Mouse (Mus musculus) CD4-positive helper T cell, adult 2 months (primary cell): ENCODE data around the gene C2cd6.

Experiments used
- DNase-seq: peaks from one replicate; pipeline ENCODE4 v3.0.0-alpha.2; 2012; ENCODE audit warnings: low read depth, missing footprints, low spot score

C2cd6 gene

GRCm38 (mm10) chr1:59094705-59095104 is at the start of gene C2cd6:
C2cd6 (minus strand) TSS chr1:59094900.
- DNase-seq = no peak

DNA sequence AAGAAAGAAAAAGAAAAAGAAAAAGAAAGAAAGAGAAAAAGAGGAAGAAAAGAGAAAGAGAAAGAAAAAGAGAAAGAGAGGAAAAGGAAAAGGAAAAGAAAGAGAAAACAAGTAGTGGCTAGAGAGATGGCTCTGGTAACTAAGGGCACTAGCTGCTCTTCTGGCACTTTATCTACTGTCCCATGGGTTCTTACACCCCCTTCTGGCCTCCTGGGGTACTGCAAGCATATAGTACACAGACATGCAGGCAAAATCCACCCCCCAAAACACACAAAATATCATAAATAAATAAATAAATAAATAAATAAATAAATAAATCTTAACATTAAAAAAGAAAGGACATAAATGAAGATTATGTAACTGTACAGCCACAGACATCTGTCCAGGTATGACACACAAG is 48.1 kb upstream of the C2cd6 start:
- peak; percentile 69 for DNase-seq

- DNase-seq = no peak
Measured at GRCm38 (mm10) chr1:59134419-59134818, 39.7 kb upstream of the C2cd6 start.

- DNase-seq = no peak
Measured at GRCm38 (mm10) chr1:59128879-59129278, 34.2 kb upstream of the C2cd6 start.

GRCm38 (mm10) chr1:59125558-59125957 is 30.9 kb upstream of the C2cd6 start:
- no peak for DNase-seq

GRCm38 (mm10) chr1:59119720-59120457 is 25.2 kb upstream of the C2cd6 start, which contains the start of gene Tmem237:
Tmem237 (minus strand) TSS chr1:59120408.
- peak; percentile 89 for DNase-seq

DNA sequence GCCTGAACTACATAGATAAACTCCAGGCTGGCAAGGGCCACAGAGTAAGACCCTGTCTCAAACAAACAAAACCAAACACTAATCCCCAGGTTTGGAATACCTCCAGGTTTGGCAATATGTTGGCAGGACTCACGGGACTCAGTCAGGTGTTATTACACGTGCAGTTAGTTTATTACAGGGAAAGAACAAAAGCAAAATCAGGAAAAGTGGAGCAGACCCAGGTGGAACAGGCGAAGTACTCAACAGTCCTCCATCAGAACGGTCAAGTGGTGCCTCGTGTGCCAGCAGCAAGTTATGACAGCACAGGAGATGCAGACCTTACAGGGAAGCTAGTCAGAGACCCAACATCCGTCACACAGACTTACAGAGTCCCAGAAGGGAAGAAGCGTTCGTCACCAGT is 15.8 kb upstream of the C2cd6 start:
- no peak for DNase-seq

- no peak for DNase-seq
Measured at GRCm38 (mm10) chr1:59102071-59102470, 7.4 kb upstream of the C2cd6 start.

GRCm38 (mm10) chr1:59101020-59101419 is 6.3 kb upstream of the C2cd6 start:
- no peak for DNase-seq

DNA sequence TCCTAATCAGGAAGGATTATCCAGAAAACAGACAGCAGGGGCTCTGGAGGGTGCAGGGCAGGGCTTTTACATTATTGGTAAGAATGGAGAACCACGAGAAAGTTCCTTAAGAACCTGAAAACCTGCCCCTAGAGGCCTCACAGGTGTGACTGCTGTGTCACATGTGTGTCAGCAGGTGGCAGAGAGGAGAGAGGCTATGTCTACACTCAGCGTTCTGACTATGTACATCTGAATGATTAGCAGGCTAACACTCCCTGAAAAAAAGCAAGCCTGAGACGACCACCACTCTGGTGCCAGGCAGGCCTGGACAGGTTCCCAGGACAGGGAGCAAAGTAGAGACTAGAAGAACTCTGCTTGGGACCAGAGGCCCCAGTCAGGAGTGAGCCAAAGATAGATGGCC is 23.8 kb downstream of the C2cd6 start:
- peak; percentile 34 for DNase-seq

GRCm38 (mm10) chr1:59067976-59068375 is 26.7 kb downstream of the C2cd6 start:
- peak; percentile 4 for DNase-seq

- no peak for DNase-seq
Measured at GRCm38 (mm10) chr1:59063697-59064096, 31.0 kb downstream of the C2cd6 start.

- no peak for DNase-seq
Measured at GRCm38 (mm10) chr1:59056955-59057354, 37.7 kb downstream of the C2cd6 start.

- DNase-seq = no peak
Measured at GRCm38 (mm10) chr1:59051306-59051705, 43.4 kb downstream of the C2cd6 start.

DNA sequence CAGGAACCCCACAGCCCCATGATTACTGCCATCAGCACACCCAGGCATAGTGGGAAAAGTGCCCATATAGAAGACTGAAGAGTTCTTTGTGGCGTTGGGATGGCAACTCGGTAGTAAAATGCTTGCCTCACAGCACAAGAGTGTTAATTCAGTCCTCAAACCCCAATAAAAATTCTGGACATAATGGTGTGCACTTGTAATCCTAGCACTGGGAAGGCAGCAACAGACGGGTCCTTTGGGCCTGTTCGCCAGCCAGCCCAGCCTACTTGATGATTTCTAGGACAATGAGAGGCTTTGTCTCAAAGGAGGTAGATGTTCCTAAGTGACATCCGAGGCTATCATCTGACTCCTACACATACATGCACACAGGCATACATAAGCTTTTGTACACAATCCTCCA is 57.0 kb downstream of the C2cd6 start:
- DNase-seq = no peak

DNA sequence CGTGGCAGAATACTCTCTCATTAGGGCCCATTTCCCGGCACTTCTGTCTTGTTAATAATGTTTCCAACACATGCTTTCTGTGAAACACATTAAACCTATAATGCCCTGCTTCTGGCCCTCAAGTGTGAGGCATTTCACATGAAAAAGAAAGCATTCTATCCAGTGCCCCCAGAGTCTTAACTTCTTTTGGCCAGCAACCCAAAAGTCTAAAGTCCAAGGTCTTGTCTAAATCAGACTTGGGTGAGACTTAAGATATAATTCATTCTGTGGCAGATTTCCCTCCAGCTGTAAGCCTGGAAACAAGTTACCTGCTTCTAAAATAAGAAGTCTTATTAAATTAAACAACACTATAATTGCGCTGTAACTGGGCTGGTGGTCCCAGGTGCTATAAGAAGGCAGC is 73.1 kb downstream of the C2cd6 start:
- no peak for DNase-seq

GRCm38 (mm10) chr1:59009250-59009649 is 85.5 kb downstream of the C2cd6 start:
- DNase-seq = peak; percentile 7
